Mouse (Mus musculus): ENCODE data around the gene Cep295nl. TPM values are rescaled to one million over a fixed set of nuclear protein-coding genes. Genes with fewer than 3 reads are reported as not detected.

Gene Cep295nl
- polyA plus RNA-seq, 1 experiment, result 0.60 TPM

- Histone ChIP-seq H3K27me3 (ENCODE audit: control insufficient read depth, insufficient read depth, insufficient read length) (no peaks in the 10 kb centered on the region), H3ac (ENCODE audit: control insufficient read depth, insufficient read length) (no peak overlapping the region)
Observed at GRCm38 (mm10) chr11:118286434-118286833, 55.9 kb downstream of the Cep295nl start.

GRCm38 (mm10) chr11:118285791-118286190 lies 56.5 kb downstream of the Cep295nl start:
- Histone ChIP-seq H3ac (ENCODE audit: control insufficient read depth, insufficient read length) (no peak overlapping the region), H3K4me3 (no peak overlapping the region)
- TF ChIP-seq POLR2AphosphoS2 (IDR thresholded peaks at IDR 0.05; ENCODE audit: insufficient read length, low read depth) (no peak), TCF3 (IDR thresholded peaks at IDR 0.05; ENCODE audit: insufficient read length, low read depth) (no peak), USF1 (IDR thresholded peaks at IDR 0.05; ENCODE audit: low read depth) (no peak), MAX (IDR thresholded peaks at IDR 0.05; ENCODE audit: low read depth) (no peak), MYOD1 (IDR thresholded peaks at IDR 0.05; ENCODE audit: control insufficient read depth in 1 of 3, insufficient read length in 2 of 3, low read depth in 2 of 3) (no peak), TCF12 (IDR thresholded peaks at IDR 0.05; ENCODE audit: insufficient read depth, poor library complexity, severe bottlenecking) (no peak), E2F4 (IDR thresholded peaks at IDR 0.05; ENCODE audit: insufficient read depth) (no peak), MYOG (IDR thresholded peaks at IDR 0.05; ENCODE audit: control insufficient read depth in 1 of 3, insufficient read depth in 1 of 3, insufficient read length in 2 of 3, low read depth in 2 of 3) (no peak), POLR2A (IDR thresholded peaks at IDR 0.05; ENCODE audit: insufficient read length, low read depth) (no peak), SRF (IDR thresholded peaks at IDR 0.05; ENCODE audit: control insufficient read depth, insufficient read length, low read depth) (no peak), REST (IDR thresholded peaks at IDR 0.05; ENCODE audit: insufficient read depth, insufficient read length) (no peak), CEBPB (IDR thresholded peaks at IDR 0.05; ENCODE audit: insufficient read depth, poor library complexity, severe bottlenecking) (no peak)

More at GRCm38 (mm10) chr11:118286434-118286833, 55.9 kb downstream of the Cep295nl start:
- H3K4me3 ChIP-seq, result no peak overlapping the region
- no peak overlapping the region for H3K4me2 ChIP-seq (ENCODE audit: low read depth)
- peaks cover 46% of the 10 kb centered on the region for H3K36me3 ChIP-seq (ENCODE audit: control insufficient read depth, insufficient read depth)
- peaks cover 41% of the 10 kb centered on the region for H3K79me2 ChIP-seq (ENCODE audit: control insufficient read depth, insufficient read depth)
- TF ChIP-seq MYOG (IDR thresholded peaks at IDR 0.05; ENCODE audit: control insufficient read depth in 1 of 3, insufficient read depth in 1 of 3, insufficient read length in 2 of 3, low read depth in 2 of 3) (no peak), USF1 (IDR thresholded peaks at IDR 0.05; ENCODE audit: low read depth) (no peak), MAX (IDR thresholded peaks at IDR 0.05; ENCODE audit: low read depth) (no peak), POLR2AphosphoS2 (IDR thresholded peaks at IDR 0.05; ENCODE audit: insufficient read length, low read depth) (no peak), REST (IDR thresholded peaks at IDR 0.05; ENCODE audit: insufficient read depth, insufficient read length) (no peak), E2F4 (IDR thresholded peaks at IDR 0.05; ENCODE audit: insufficient read depth) (no peak), TCF12 (IDR thresholded peaks at IDR 0.05; ENCODE audit: insufficient read depth, poor library complexity, severe bottlenecking) (no peak)

More at GRCm38 (mm10) chr11:118285791-118286190, 56.5 kb downstream of the Cep295nl start:
- H3K36me3 ChIP-seq (ENCODE audit: control insufficient read depth, insufficient read depth), result peaks cover 46% of the 10 kb centered on the region
- H3K27me3 ChIP-seq (ENCODE audit: control insufficient read depth, insufficient read depth, insufficient read length), result no peaks in the 10 kb centered on the region
- H3K79me2 ChIP-seq (ENCODE audit: control insufficient read depth, insufficient read depth), result peaks cover 41% of the 10 kb centered on the region
- H3K4me2 ChIP-seq (ENCODE audit: low read depth), result no peak overlapping the region

Other genes with a start within 250 kb of the Cep295nl start
- gene Dnah17, start 211.9 kb downstream of the Cep295nl start, polyA plus RNA-seq (2012; fragmentation: generic; extraction: Trizol), result 0.16 TPM
- 16.1 TPM for gene Cyth1, start 93.9 kb downstream of the Cep295nl start, polyA plus RNA-seq (2012; fragmentation: generic; extraction: Trizol)
- gene Usp36, start 52.3 kb downstream of the Cep295nl start, polyA plus RNA-seq (2012; fragmentation: generic; extraction: Trizol), result 19.5 TPM
- 321 TPM for gene Timp2, start 13.2 kb upstream of the Cep295nl start, polyA plus RNA-seq (2012; fragmentation: generic; extraction: Trizol)
- 16.4 TPM for gene Lgals3bp, start 59.6 kb upstream of the Cep295nl start, polyA plus RNA-seq (2012; fragmentation: generic; extraction: Trizol)
- gene Cant1, start 76.6 kb upstream of the Cep295nl start, polyA plus RNA-seq (2012; fragmentation: generic; extraction: Trizol), result 33.7 TPM
- 9.8 TPM for gene C1qtnf1, start 85.7 kb upstream of the Cep295nl start, polyA plus RNA-seq (2012; fragmentation: generic; extraction: Trizol)
- 5.1 TPM for gene Engase, start 134.3 kb upstream of the Cep295nl start, polyA plus RNA-seq (2012; fragmentation: generic; extraction: Trizol)

Measured in myocyte (in vitro differentiated cells).